Mouse (Mus musculus): ENCODE results near the gene Ms4a6c.
"Not testable (repeated sequence)": the region's sequence is repeated elsewhere in the genome, so short reads cannot be mapped to it uniquely, and the experiment has no call there.

Ms4a6c gene

GRCm38 (mm10) chr19:11469215-11469614 lies at the start of gene Ms4a6c:
Gene Ms4a6c, plus strand, starts transcription at chr19:11469366.
- not testable (repeated sequence) for DNase-seq

DNA sequence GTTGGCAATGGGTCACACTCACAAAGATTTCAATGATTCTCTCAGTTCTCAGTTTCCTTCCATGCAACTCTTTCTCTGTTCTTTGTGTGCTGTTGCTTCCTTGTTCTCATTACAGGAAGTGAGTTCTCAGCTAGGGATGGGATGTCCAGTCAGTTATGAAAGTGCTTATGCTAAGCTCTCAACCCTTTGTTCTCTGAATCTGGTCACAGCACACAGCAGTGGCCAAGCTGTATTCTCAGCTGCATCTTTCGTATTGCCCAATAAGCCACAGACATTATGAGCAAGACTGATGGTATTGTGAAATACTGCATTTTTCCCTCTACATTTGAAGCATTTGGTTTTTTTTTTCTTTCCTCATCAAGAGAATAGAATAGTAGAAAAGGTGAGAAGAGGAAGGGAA lies 38.0 kb upstream of the Ms4a6c start:
- DNase-seq = not testable (repeated sequence)

DNA sequence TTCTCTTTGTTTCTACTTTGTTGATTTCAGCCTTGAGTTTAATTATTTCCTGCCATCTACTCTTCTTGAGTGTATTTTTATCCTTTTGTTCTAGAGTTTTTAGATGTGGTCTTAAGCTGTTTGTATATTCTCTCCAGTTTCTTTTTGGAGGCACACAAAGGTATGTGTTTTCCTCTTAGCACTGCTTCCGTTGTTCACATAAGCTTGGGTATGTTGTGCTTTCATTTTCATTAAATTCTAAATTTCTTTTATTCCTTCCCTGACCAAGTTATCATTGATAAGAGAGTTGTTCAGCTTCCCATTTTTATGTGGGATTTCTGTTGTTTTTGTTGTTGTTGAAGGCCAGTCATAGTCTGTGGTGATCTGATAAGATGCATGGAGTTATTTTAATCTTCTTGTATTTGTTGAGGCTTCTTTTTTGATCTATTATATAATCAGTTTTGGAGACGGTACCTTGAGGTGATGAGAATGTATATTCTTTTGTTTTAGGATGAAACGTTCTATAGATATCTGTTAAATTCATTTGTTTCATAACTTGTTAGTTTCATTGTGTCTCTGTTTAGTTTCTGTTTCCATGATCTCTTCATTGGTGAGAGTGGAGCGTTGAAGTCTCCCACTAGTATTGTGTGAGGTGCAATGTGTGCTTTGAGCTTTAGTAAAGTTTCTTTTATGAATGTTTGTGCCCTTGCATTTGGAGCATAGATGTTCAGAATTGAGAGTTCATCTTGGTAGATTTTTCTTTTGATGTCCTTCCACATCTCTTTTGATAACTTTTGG lies 33.9 kb upstream of the Ms4a6c start:
- DNase-seq = no peak

- no peak for DNase-seq
Observed at GRCm38 (mm10) chr19:11443338-11443737, 25.8 kb upstream of the Ms4a6c start, which contains the start of gene Ms4a4b. Gene Ms4a4b, plus strand, starts transcription at chr19:11443553.

- no peak for DNase-seq
Observed at GRCm38 (mm10) chr19:11443964-11444363, 25.2 kb upstream of the Ms4a6c start.

DNA sequence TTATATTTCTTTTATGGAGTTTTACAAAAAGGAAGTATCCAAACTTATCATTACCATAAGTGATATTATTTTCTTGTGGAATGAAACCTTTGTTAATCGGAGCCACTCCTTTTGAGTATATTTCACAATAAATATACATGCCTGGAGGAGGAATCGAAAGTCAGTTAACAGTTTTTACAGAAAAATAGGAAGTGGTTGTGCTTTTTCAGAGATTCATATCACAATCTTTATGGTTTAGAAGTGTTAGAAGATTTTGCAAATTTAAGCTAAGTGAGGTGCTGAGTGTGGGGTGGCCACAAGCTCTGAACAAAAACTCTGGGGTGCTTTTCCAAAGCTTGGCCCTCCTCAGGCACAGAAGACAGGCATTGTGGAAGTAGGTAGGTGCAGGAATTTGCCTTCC lies 21.9 kb upstream of the Ms4a6c start:
- DNase-seq = no peak

DNA sequence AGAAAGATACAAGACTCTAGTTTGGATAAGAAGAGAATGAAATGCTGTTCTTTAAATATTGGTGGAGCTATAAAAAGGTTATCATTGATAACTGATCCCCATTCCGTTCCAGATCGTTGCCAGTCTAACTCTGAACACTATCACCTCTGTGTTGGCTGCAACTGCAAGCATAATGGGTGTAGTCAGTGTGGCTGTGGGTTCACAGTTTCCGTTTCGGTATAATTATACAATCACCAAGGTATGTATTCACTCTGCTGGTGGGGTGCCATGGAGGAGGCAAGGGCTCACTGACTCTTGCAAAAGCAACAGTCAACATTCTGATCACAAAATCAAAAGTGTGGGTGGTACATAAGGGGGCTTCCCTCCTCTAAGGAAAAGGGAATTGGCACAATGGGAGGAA lies 10.1 kb upstream of the Ms4a6c start:
- not testable (repeated sequence) for DNase-seq

DNA sequence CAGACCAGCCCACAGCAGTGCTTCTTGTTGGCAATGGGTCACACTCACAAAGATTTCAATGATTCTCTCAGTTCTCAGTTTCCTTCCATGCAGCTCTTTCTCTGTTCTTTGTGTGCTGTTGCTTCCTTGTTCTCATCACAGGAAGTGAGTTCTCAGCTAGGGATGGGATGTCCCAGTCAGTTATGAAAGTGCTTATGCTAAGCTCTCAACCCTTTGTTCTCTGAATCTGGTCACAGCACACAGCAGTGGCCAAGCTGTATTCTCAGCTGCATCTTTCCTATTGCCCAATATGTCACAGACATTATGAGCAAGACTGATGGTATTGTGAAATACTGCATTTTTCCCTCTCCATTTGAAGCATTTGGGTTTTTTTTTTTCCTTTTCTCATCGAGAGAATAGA lies 4.4 kb upstream of the Ms4a6c start:
- not testable (repeated sequence) for DNase-seq

DNA sequence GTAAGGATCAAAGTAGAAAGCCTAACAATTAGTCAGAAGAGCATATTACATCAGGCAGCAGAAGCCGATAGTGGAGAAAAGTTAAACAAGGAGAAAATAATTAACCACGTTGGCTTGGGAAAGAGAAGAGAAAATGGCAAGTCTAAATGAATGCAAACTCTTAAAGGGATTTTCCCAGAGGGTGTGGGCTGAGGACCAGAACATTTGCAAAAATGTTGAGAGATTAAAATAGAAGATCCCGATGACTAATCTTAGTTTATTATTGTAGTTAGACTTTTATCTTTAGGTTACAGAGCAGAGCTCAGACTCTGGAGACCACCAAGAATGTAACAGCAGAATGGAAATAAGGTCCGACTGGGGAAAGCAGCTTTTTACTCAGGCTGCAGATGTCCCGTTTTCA lies 2.7 kb upstream of the Ms4a6c start:
- DNase-seq = no peak

DNA sequence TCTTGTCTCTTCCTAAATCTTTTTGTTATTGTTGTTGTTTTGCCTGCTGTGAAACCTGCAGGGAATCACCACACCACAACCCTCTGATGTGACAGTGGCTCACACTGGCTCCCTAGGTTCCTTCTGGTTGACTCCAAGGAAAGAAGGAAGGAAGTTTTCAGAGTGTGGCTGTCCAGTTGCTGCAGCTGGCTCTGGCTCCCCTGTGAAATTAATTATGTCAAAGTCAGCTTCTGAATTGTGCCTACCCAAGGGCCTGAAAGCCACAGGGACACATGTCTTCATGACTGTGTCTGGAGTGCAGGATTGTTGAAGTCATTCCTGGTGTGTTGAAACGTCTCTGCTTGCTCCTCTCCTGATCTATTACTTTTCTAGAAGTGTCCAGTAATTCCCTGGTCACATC lies 805 bp upstream of the Ms4a6c start:
- DNase-seq = not testable (repeated sequence)

GRCm38 (mm10) chr19:11479714-11480113 lies 10.5 kb downstream of the Ms4a6c start:
- no peak for DNase-seq

DNA sequence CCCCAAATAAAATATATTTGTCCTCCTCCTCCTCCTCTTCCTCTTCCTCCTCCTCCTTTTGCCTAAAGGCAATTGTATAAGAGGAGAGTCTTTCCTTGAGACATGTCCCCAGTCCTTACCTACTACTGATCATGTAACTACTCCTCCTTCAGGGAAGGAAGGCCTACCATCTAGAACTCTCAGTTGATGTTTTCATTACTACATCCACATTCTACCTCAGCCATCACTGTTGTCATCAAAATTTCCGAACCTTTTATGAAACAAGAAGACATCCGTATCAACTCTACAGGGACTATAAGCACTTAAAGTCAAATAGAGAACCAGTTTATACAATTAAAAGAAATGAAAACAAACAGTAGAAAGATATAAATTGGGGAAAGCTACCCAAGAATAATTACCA lies 13.5 kb downstream of the Ms4a6c start:
- DNase-seq = no peak

DNA sequence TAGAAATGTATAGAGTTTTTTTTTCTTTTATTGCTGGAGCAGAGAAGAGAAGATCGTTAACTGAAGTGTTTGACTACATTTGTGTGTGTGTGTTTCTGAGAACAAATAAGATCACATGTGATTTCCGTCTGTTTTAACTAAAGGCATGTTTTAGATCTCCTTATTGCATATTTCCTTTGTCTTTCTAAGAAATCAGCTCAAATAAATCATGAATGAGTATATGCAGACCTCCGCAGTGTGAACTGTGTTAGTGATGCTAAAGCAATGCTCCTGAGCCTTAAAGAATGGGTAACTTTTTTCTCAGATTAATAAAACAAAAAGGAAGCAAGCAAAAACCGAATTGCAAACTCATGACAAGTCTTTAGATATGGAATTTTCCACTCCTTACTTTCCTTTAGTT lies 14.8 kb downstream of the Ms4a6c start:
- no peak for DNase-seq

- DNase-seq = no peak
Observed at GRCm38 (mm10) chr19:11484388-11484787, 15.2 kb downstream of the Ms4a6c start.

- DNase-seq = no peak
Observed at GRCm38 (mm10) chr19:11485266-11485665, 16.1 kb downstream of the Ms4a6c start.

GRCm38 (mm10) chr19:11485746-11486145 lies 16.6 kb downstream of the Ms4a6c start, which contains the start of gene Gm8369:
Gene Gm8369, plus strand, starts transcription at chr19:11485938.
- no peak for DNase-seq

- DNase-seq = no peak
Observed at GRCm38 (mm10) chr19:11486599-11486998, 17.4 kb downstream of the Ms4a6c start.

GRCm38 (mm10) chr19:11491406-11492189 lies 22.4 kb downstream of the Ms4a6c start:
- no peak for DNase-seq

DNA sequence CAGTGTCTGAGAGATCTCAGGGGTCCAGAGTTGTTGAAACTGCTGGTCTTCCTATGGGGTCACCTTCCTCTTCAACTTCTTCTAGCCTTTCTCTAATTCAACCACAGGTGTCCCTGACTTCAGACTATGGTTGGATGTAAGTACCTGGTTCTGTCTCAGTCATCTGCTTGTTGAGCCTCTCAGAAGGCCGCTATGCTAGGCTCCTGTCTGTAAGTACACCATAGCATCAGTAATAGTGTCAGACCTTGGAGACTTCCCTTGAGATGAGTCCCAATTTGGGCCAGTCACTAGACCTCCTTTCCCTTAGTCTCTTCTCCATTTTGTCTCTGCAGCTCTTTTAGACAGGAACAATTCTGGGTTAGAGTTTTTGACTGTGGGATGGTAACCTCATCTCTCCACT lies 23.5 kb downstream of the Ms4a6c start:
- DNase-seq = no peak

- no peak for DNase-seq
Observed at GRCm38 (mm10) chr19:11494519-11494918, 25.4 kb downstream of the Ms4a6c start.

DNA sequence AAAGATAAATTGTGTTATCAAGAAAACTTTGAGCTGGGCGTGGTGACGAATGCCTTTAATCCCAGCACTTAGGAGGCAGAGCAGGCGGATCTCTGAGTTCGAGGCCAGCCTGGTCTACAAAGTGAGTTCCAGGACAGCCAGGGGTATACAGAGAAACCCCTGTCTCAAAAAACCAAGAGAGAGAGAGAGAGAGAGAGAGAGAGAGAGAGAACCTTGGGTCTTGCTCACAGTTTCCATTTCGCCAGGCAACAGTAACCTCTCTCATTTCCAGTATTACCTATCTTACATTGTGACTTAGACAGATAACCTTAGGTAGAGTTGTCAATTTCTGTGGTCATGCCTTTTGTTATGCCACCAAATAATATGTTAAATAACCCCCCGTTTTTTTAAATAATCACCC lies 27.2 kb downstream of the Ms4a6c start:
- DNase-seq = no peak

- DNase-seq = not testable (repeated sequence)
Observed at GRCm38 (mm10) chr19:11497300-11497699, 28.1 kb downstream of the Ms4a6c start.

DNA sequence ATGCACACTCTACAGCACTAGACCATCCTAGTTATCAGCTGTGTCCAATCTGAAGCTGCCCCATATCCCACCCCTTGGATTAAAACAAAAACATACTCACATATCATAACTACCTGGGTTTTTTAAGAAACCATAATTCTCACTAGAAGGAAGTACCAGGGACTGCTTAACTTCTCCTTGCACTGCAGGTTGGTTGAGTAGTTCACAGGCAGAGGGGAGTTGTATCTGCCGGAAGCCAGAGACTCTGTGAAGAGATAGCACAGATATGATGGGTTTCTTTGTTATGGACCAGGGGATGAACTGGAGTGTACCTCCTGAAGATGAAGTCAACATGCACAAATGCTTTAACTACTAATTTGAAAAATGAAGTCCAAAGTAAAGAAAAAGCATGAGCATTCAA lies 31.6 kb downstream of the Ms4a6c start:
- DNase-seq = no peak

- no peak for DNase-seq
Observed at GRCm38 (mm10) chr19:11501326-11501725, 32.2 kb downstream of the Ms4a6c start.
